Mouse (Mus musculus): Measurements from ENCODE around the gene Clec2i. TPM values are rescaled to one million over a fixed set of nuclear protein-coding genes. Genes with fewer than 3 reads are reported as not detected.
"Not testable (repeated sequence)": the region's sequence is repeated elsewhere in the genome, so short reads cannot be mapped to it uniquely, and the experiment has no call there.

Clec2i gene
- polyA plus RNA-seq, 1 experiment from 2014 or later = 0.15 TPM

- ATAC-seq (ENCODE audit: low FRiP score, low read depth); H3K4me2 ChIP-seq (replicated peaks); H3K9ac ChIP-seq; H3K27ac ChIP-seq; H3K4me3 ChIP-seq; H3K4me1 ChIP-seq; H3K27me3 ChIP-seq; H3K9me3 ChIP-seq; H3K36me3 ChIP-seq: not testable (repeated sequence)
- WGBS = 91% methylated on average over 4 of the region's 13 CpGs
Observed at GRCm38 (mm10) chr6:128935889-128936665, 48.7 kb downstream of the Clec2i start.

- Histone ChIP-seq H3K4me2 (replicated peaks) (no peak overlapping the region), H3K9ac (no peak overlapping the region), H3K9me3 (peaks cover 5% of the 10 kb centered on the region; the same call in 1 of the 2 replicates), H3K4me3 (no peak overlapping the region), H3K4me1 (no peaks in the 10 kb centered on the region), H3K27me3 (no peaks in the 10 kb centered on the region), H3K36me3 (no peaks in the 10 kb centered on the region), H3K27ac (no peak overlapping the region)
- 83% methylated on average over 5 of the region's 5 CpGs for WGBS
- no peak; the same call in 1 of the 2 replicates for ATAC-seq (ENCODE audit: low FRiP score, low read depth)
Observed at GRCm38 (mm10) chr6:128941646-128942421, 54.4 kb downstream of the Clec2i start.

DNA sequence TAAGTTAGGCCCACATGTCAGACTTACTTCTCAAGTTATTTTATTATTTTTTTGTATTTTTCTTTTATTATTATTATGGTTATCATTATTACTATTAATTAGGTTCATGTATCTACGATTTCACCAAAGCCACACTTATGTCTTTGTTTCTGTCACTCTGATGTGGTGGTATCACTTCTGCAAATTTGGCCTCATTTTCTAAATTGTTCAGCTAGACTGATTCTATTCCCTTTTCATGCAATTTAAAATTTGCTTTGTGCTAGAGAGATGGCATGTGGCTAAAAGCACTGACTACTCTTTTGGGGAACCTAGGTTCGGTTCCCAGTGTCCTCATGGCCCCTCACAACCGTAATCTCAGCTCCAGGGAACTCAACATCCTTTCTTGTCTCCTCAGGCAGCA, 58.2 kb downstream of the Clec2i start:
- ATAC-seq (ENCODE audit: low FRiP score, low read depth) = no peak
- Histone ChIP-seq H3K9me3 (peaks cover 5% of the 10 kb centered on the region; the same call in 1 of the 2 replicates), H3K4me1 (no peaks in the 10 kb centered on the region), H3K27me3 (no peaks in the 10 kb centered on the region), H3K36me3 (no peaks in the 10 kb centered on the region), H3K27ac (no peak overlapping the region), H3K9ac (no peak overlapping the region), H3K4me2 (replicated peaks) (no peak overlapping the region), H3K4me3 (no peak overlapping the region)
- WGBS = 85% methylated on average over 3 of the region's 3 CpGs

Small RNA genes lying within 50 kb of the gene (microRNA-seq; reads per million reads assigned to microRNA genes)
- gene Gm27336 = not detected

Other genes starting within 250 kb of the Clec2i start
- gene Clec2h, start 225.2 kb upstream of the Clec2i start, polyA plus RNA-seq (2015; fragmentation: Nextera tagmentation; extraction: Ambion mirVana) = not detected in 2 replicates
- not detected in 2 replicates for gene Klrb1, start 164.5 kb upstream of the Clec2i start, polyA plus RNA-seq (2015; fragmentation: Nextera tagmentation; extraction: Ambion mirVana)
- gene Klrb1c, start 98.4 kb upstream of the Clec2i start, polyA plus RNA-seq (2015; fragmentation: Nextera tagmentation; extraction: Ambion mirVana) = 0.15 TPM in 1 of 2 replicates, not detected in the other
- gene Gm44511, start 61.3 kb upstream of the Clec2i start, polyA plus RNA-seq (2015; fragmentation: Nextera tagmentation; extraction: Ambion mirVana) = not detected in 2 replicates
- not detected in 2 replicates for gene Klrb1b, start 61.3 kb upstream of the Clec2i start, polyA plus RNA-seq (2015; fragmentation: Nextera tagmentation; extraction: Ambion mirVana)
- gene BC035044, start 3.5 kb downstream of the Clec2i start, polyA plus RNA-seq (2015; fragmentation: Nextera tagmentation; extraction: Ambion mirVana) = 0.75 and 0.89 TPM in 2 replicates
- not detected in 2 replicates for gene Clec2g, start 46.8 kb downstream of the Clec2i start, polyA plus RNA-seq (2015; fragmentation: Nextera tagmentation; extraction: Ambion mirVana)
- 0.19 TPM in 1 of 2 replicates, not detected in the other for gene Klrb1f, start 158.3 kb downstream of the Clec2i start, polyA plus RNA-seq (2015; fragmentation: Nextera tagmentation; extraction: Ambion mirVana)
- not detected in 2 replicates for gene Clec2e, start 213.3 kb downstream of the Clec2i start, polyA plus RNA-seq (2015; fragmentation: Nextera tagmentation; extraction: Ambion mirVana)

All from limb, embryonic 13.5 days (tissue).